Mouse (Mus musculus): ENCODE data around the gene Tut1.

DNA sequence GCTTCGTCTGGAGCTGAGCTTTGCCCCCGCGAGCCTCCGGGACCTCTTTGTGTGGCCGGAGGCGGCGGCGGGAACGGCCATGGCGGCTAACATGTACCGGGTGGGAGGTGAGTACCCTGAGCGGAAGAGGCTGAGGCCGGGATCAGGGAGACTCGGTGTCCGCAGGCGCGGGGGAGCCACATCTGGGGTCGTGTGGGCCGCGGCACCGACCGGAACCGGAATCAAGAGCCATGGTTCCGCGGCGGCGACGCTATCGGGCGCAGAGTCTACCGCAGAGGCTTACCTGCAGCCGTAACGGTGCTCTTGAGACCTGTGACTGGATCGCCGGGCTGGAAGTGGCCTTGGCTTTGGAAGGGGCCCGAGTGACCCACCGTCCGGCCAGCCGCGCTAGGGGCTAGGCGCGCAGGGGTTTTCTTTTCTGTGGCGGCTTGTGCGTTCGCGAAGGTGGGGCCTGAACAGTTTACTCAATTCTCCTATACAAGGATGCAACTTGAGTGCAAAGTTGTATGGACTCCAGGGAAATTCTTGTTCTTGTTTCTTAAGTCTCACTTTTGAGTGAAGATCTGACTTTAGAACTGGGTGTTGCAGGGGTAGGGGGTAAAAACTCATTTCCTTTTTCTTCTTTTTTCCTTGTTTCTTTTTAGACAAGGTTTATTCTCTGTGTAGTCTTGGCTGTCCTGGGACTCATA is 11.2 kb upstream of the Tut1 start:
- TF ChIP-seq CTCF (IDR thresholded peaks at IDR 0.05; ENCODE audit: low read depth, low read length) (no peak), POLR2A (IDR thresholded peaks at IDR 0.05; ENCODE audit: insufficient read depth, low read length) (no peak), EP300 (IDR thresholded peaks at IDR 0.05; ENCODE audit: insufficient read depth, low read depth, low read length) (no peak)
